Mouse (Mus musculus) granulocyte monocyte progenitor cell, adult 5-6 weeks (primary cell): Measurements from ENCODE around the gene Oaz1. TPM values are rescaled to one million over a fixed set of nuclear protein-coding genes. Genes with fewer than 3 reads are reported as not detected.

ENCODE experiments used
- ATAC-seq: replicated peaks from 2 replicates; pipeline ENCODE4 v1.8.0; 2016; ENCODE audit warnings: mild to moderate bottlenecking, moderate TSS enrichment, inconsistent platforms; ENCODE audit not compliant: poor library complexity, severe bottlenecking
- total RNA-seq, 2 experiments: library from RNA; stranded (forward) in 1 of 2; stranded (reverse) in 1 of 2; fragments of 200-712, 200-1000 nt in 1 of 2; fragments of >200 nt in 1 of 2; fragmentation: Nextera tagmentation in 1 of 2; gene quantifications; 2 replicates each; pipeline ENCODE4 v1.2.3; 2014 to 2017

Oaz1 gene
- total RNA-seq, 2 experiments from 2014 or later: 374 to 1,332 TPM

- ATAC-seq: peak; percentile 26; the same call in 1 of the 2 replicates
These were observed 17.6 kb downstream of the Oaz1 start, which contains the start of gene Lingo3 for GRCm38 (mm10) chr10:80843931-80844547. TSS of gene Lingo3 (minus strand) at chr10:80844039.

GRCm38 (mm10) chr10:80845055-80845693 is 18.7 kb downstream of the Oaz1 start:
- ATAC-seq: no peak

DNA sequence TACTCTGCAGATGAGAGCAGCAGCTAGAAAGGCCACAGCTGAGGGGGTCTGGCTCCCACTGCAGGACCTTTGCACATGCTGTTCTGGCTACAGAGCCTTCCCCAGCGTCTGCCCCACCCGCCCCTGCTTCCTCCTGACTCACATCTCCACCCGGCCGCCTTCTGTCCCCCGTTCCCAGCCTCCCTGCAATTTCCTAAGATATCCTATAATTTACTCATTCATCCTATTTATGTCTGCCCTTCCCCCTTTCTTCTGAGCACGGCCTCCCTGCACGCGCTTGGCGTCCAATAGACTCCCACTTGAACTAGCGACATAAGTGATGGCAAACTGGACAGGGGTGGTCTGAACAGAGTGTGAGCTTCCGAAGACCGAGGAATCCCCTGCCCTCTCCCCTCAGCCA is 19.3 kb downstream of the Oaz1 start:
- no peak for ATAC-seq

DNA sequence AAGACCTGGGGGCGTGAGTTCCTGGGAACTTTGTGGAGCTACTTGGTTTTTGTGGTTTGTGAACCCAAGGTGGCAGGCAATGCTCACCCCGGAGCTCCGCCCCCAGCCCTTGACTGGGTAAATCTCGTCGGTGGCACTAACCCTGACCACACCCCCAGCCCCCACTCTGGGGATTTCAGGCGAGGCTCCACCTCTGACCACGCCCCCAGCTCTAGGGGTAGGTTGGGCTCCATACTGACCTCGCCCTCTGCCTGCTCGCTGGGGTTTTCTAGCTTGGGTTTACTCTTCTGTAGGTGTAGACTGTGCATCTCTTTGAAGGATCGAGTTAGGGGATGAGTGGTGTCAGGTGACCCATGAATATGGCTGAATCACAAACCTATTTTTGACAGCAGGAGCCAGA is 22.1 kb downstream of the Oaz1 start:
- peak; percentile 91 for ATAC-seq

DNA sequence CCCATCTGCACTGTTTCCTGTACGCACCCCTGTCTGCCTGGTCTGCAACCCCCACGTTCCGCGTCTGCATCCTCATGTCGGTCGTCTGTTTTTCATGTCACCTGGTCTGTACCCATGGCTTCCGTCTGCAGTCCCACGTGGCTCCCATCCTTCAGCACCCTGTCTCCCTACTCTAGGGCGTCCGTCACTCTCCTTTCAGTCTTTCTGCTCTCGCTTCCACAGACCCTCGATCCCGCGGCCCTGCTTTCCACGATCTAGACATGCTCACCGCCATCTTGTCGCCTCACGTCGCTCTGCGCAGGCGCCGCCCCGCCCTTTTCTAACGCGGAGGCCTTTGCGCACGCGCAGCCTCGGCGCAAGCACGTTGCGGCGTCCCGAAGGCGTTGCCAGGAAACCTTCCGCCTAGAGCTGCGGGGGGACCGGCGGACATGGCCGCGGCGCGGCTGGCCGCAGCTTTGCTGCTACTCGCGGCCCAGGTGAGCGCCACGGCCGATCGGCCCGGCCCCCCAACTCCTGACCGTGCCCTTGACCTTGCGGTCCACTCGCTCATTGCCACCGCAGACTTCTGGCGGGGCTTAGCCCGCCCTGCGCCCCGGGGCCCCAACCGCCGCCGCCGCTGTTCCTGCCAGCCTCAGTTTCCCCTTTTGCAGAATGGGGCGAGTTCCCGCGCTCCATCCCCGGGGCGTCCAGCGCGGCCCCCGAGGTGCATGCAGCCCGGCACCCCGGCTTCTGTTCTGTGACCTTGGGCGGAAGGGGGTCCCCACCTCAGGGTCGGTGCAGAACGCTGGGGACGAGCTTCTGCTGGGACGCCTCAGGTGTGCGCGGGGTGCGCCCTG is 28.7 kb downstream of the Oaz1 start, which contains the start of the genes Lsm7 and Sppl2b:
TSS of gene Lsm7 (minus strand) at position 297 of the 836 bp plus-strand sequence.
TSS of gene Sppl2b (plus strand) at position 363 of the 836 bp plus-strand sequence.
- ATAC-seq: peak; percentile 75

DNA sequence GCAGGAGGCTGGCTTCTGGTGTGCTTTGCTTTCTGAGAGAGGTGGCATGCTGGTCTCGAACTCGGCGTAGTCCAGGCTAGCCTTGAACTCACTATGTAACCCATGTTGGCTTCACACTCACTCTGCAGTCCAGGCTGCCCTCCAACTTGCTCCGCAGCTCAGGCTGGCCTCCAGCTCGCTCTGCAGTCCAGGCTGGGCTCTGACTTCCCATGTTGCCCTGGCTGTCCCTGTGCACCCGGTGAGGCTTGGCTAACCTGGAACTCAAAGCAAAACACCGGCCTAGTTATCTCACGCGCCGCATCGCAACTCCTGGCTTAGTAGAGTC is 29.3 kb downstream of the Oaz1 start:
- no peak for ATAC-seq

GRCm38 (mm10) chr10:80856267-80856666 is 29.8 kb downstream of the Oaz1 start:
- ATAC-seq: peak; percentile 64

GRCm38 (mm10) chr10:80856908-80857307 is 30.5 kb downstream of the Oaz1 start:
- ATAC-seq: no peak

GRCm38 (mm10) chr10:80857386-80857785 is 30.9 kb downstream of the Oaz1 start:
- ATAC-seq: no peak

DNA sequence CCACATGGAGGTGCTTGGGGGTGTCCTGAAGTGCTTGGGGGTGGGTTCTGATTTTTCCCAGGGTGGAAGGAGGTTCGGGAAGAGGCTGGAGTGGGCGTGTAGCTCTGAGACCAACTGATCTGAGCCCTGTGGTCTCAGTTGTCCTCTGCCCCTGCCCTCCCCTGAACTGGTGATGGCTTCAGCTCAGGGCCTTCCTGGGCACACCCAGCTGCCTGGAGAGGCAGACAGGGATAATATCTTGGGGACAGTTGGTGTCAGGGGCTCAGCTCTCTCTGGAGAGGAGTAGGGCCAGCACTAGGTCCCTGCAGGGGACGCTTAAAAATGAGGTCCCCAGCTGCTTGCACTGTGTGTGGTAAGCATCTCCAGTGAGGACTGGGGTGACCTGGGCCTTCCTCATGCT is 31.4 kb downstream of the Oaz1 start:
- no peak for ATAC-seq

- ATAC-seq: no peak
These were observed 32.0 kb downstream of the Oaz1 start for GRCm38 (mm10) chr10:80858350-80858935.

DNA sequence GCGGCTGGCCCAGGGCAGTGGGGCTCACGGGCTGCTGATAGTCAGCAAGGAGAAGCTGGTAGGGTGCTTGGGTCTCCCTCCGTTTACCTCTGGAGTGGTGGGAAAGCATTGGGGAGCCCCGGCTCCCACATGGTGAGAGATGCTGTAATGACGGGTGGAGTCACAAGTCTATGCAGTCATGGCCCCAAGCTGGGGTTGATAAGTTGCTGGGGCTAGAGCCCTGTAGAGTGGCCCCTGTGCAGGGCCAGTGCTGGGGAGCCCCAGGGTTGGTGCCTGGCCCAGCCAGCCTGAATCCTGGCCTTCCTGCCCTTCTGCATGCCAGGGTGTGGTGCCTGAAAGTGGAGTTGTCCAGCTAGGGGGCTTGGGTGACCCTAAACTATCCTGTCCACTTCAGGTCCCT is 35.8 kb downstream of the Oaz1 start:
- no peak for ATAC-seq

GRCm38 (mm10) chr10:80864446-80864845 is 38.0 kb downstream of the Oaz1 start:
- no peak for ATAC-seq

GRCm38 (mm10) chr10:80870993-80871392 is 44.5 kb downstream of the Oaz1 start:
- no peak for ATAC-seq

DNA sequence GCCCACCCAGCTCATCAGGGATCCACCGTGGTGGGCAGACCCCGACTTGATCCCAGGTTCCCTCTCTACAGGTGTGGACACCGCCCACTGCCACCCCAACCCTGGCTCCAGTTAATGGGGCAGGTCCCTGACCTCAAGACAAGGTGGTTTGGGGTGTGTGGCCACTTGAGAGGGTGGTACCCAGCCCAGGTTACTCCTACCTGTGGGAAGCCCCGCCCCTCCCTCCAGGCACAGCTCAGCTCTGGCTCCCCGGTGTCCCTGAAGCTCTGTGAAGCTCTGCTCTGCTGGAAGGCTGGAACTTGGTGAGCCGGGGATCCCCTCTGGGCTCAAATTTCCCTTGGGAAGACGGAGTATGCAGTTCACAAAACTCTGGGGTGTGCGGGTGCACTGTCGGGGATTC is 45.1 kb downstream of the Oaz1 start, which contains the start of gene Tmprss9:
TSS of gene Tmprss9 (plus strand) at position 268 of the 400 bp plus-strand sequence.
- no peak for ATAC-seq

DNA sequence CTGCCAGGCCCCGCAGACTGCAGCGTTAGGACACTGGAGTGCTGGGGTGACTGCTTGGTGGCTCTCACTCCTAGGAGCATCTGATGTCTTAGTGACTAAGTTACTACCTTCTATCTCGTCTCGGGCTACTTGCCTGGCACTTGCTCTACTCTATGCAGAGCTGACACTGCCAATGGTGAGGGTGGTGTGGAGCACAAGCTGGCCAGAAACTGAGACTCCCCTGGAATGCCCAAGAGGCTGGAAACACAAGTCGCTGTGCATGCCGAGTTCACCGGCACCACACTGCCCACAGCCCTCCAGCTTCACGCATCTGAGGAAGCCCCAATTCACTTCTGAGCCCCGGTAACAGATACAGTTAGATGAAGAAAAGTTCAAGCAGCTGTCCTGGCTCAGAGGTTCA is 47.6 kb downstream of the Oaz1 start:
- no peak for ATAC-seq

DNA sequence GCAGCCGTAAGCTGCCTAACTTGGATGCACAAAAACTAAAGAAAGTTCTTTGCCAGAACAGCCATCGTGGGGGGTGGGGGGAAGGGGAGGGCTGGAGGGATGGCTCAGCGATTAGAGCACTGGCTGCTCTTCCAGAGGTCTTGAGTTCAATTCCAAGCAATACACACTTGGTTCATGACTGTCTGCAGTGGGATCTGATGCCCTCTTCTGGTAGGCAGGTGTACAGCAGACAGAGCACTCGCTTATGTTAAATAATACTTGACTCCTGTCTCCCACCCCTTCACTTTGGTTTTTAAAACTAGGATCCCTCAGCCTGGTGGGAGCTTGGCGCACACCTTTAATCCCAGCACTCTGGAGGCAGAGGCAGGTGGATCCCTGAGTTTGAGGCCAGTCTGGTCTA is 49.6 kb downstream of the Oaz1 start:
- peak; percentile 55 for ATAC-seq

DNA sequence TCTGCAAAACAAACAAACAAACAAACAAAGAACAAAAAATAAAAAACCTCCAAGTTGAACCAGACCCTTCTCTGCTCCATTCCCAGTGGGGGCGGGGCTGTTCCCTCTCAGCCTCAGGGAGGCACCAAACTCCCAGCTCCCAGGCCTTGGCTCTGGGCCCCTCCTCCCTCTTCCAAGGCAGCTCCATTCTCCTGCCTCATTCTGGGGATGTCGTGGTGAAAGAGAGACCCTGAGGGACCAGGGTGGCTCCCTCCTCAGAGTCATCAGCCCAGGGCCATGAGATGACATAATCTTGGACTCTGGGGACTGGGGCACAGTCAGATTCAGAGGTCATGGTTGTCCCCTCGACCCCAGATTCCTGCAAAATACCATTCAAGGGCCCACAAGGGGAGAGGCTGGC is 50.1 kb downstream of the Oaz1 start:
- ATAC-seq: no peak
